Mouse (Mus musculus): Measurements from ENCODE around the gene Hspbap1. TPM values are rescaled to one million over a fixed set of nuclear protein-coding genes. Genes with fewer than 3 reads are reported as not detected.

Gene Hspbap1
- polyA plus RNA-seq, 1 experiment from 2014 or later: 19.9 TPM

Other genes with a start within 250 kb of the Hspbap1 start
- gene Sema5b, start 229.2 kb upstream of the Hspbap1 start, polyA plus RNA-seq (2014; fragmentation: Nextera tagmentation; extraction: Ambion mirVana): 5.1 and 7.0 TPM in 2 replicates
- gene Dirc2, start 1.0 kb upstream of the Hspbap1 start, polyA plus RNA-seq (2014; fragmentation: Nextera tagmentation; extraction: Ambion mirVana): 18.5 and 18.6 TPM in 2 replicates
- gene Parp14, start 101.2 kb downstream of the Hspbap1 start, polyA plus RNA-seq (2014; fragmentation: Nextera tagmentation; extraction: Ambion mirVana): 1.6 and 2.1 TPM in 2 replicates
- gene Parp9, start 168.1 kb downstream of the Hspbap1 start, polyA plus RNA-seq (2014; fragmentation: Nextera tagmentation; extraction: Ambion mirVana): 9.3 and 11.0 TPM in 2 replicates
- gene Dtx3l, start 168.8 kb downstream of the Hspbap1 start, polyA plus RNA-seq (2014; fragmentation: Nextera tagmentation; extraction: Ambion mirVana): 8.0 and 8.2 TPM in 2 replicates
- gene Kpna1, start 208.4 kb downstream of the Hspbap1 start, polyA plus RNA-seq (2014; fragmentation: Nextera tagmentation; extraction: Ambion mirVana): 44.4 and 48.1 TPM in 2 replicates